Mouse (Mus musculus) erythroblast, embryonic 14.5 days (primary cell): ENCODE data around the gene Patj. TPM values are rescaled to one million over a fixed set of nuclear protein-coding genes. Genes with fewer than 3 reads are reported as not detected.

Experiments used
- H3K27me3 ChIP-seq: 2 replicates; pipeline ENCODE4 v1.6.1; 2012; ENCODE audit warnings: inconsistent platforms; ENCODE audit not compliant: control insufficient read depth
- H3K36me3 ChIP-seq: 2 replicates; pipeline ENCODE4 v1.6.1; 2012; ENCODE audit warnings: mild to moderate bottlenecking, inconsistent platforms; ENCODE audit not compliant: control insufficient read depth
- H3K4me1 ChIP-seq: 2 replicates; pipeline ENCODE4 v1.6.1; 2012; ENCODE audit warnings: inconsistent platforms; ENCODE audit not compliant: control insufficient read depth
- H3K4me3 ChIP-seq: replicated peaks from 2 replicates; pipeline ENCODE3; 2012; ENCODE audit warnings: moderate library complexity, mild to moderate bottlenecking, inconsistent platforms
- H3K9me3 ChIP-seq: 2 replicates; pipeline ENCODE4 v1.6.1; 2012; ENCODE audit warnings: low read length, inconsistent platforms, mixed read lengths; ENCODE audit not compliant: control insufficient read depth
- GATA1 ChIP-seq: IDR thresholded peaks from 2 replicates; pipeline ENCODE4 v1.6.1; 2012; ENCODE audit warnings: low read length, inconsistent platforms, mixed read lengths
- TAL1 ChIP-seq: IDR thresholded peaks from 3 replicates; pipeline ENCODE4 v1.6.1; 2012; ENCODE audit warnings: low read length, inconsistent platforms, mixed read lengths
- polyA plus RNA-seq: library from polyadenylated mRNA; stranded (reverse); fragments of >175 nt; gene quantifications from 2 replicates; pipeline ENCODE4 v1.2.3, GENCODE M21; 2012

Patj gene
- polyA plus RNA-seq, 1 experiment = not detected

DNA sequence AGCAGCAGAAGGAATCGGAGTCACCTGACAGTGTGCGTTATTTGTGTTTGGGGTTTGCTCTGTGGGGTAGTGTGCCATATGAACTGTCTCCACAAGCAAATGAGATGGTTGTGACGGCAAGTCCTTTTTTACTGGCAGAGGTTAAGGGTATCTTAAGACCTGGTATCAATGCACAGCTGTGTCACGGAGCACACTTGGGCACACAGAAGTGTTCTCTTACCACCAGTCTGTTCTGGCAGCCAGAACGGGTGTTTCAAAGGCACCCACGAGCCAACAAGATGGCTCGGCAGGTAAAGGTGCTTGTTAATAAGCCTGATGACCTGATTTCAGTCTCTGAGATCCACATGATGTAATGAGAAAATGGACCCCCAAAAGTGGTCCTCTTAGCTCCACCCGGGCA is 243.1 kb downstream of the Patj start:
- Histone ChIP-seq H3K36me3 (no peaks in the 10 kb centered on the region), H3K27me3 (no peaks in the 10 kb centered on the region), H3K4me3 (no peak overlapping the region), H3K9me3 (peaks cover 11% of the 10 kb centered on the region), H3K4me1 (no peaks in the 10 kb centered on the region)
- TF ChIP-seq TAL1 (no peak), GATA1 (no peak)

DNA sequence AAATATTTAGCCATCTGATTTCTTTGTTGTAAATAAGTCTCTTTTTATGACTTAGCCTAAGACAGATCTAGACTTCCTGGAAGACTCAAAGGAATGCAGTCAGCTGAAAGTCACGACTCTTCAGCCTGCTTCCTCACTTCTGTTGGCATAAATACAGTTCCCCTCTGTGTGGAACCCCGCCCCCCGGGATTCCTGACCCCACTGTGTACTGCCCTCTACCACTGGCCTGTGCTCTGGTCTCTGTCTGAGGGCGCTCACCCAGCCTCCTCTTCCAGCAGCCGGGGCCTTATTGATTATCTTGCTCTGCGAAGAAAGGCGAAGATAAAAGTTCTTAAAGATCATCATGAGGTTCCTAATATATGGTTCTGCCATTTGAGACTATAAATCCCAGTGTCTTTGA is 258.1 kb downstream of the Patj start:
- Histone ChIP-seq H3K9me3 (peaks cover 2% of the 10 kb centered on the region; the same call in 1 of the 2 replicates), H3K27me3 (no peaks in the 10 kb centered on the region), H3K4me3 (no peak overlapping the region), H3K36me3 (no peaks in the 10 kb centered on the region), H3K4me1 (no peaks in the 10 kb centered on the region)
- no peak for TF ChIP-seq GATA1
- no peak for TF ChIP-seq TAL1

DNA sequence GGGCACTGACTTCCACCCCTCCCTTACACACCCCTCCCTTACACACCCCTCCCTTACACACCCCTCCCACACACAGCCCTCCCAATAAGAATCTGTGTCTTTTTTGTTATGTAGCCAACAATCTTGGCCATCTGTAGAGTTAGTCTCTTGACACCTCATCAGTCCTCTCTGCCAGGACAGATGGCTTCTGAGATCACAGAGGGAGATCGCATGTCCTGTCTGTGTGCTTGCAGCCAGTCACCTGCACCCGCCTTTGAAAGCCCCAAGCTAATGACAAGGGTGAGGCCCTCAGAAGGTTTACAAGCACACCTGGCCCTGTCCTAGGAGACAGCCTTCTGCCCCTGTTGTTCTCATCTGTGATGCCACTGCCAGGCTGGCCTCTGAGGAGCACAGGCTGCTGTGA is 258.8 kb downstream of the Patj start:
- no peaks in the 10 kb centered on the region for H3K36me3 ChIP-seq
- no peak overlapping the region for H3K4me3 ChIP-seq
- H3K4me1 ChIP-seq = no peaks in the 10 kb centered on the region
- no peaks in the 10 kb centered on the region for H3K27me3 ChIP-seq
- TF ChIP-seq GATA1 = no peak
- TF ChIP-seq TAL1 = no peak
- no peaks in the 10 kb centered on the region for H3K9me3 ChIP-seq

DNA sequence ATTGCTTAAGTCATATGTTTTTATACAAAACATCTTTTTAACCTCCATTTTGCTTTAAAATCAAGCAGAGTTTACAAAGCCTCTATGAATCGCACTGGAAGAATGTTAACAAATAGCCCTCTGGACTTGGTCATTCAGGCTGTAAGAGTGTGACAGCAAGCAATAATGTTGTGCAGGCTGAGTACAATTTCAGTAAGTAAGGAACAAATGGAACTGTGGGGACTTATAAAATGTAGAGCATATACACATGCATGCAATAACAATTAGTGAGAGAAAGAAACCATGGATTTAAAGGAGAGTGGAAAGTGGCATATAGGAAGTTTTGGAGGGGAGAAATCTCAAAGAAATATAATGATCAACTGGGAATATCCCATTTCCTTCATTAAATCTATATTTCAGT is 261.2 kb downstream of the Patj start:
- Histone ChIP-seq H3K27me3 (no peaks in the 10 kb centered on the region), H3K4me1 (no peaks in the 10 kb centered on the region), H3K36me3 (no peaks in the 10 kb centered on the region), H3K4me3 (no peak overlapping the region), H3K9me3 (no peaks in the 10 kb centered on the region)
- TF ChIP-seq TAL1 (no peak), GATA1 (no peak)

DNA sequence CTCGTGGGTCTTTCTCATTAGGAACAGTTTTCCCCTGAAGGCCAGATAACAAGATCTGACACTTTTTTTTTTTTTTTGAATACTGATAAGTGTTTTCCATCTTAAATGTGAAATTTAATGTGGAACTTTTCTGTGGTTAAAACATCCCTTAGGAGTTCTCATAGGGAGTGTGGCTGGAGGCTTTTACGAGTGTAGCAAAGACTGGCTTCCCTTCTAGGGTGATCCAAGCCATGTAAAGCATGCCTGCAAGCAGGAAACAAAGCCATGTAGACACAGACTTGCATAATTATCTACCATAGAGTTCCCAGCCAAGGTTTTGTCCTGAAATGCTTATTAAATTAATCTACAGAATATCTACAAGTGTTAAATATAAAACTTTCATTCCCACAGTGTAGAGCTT is 263.4 kb downstream of the Patj start:
- no peaks in the 10 kb centered on the region for H3K4me1 ChIP-seq
- no peaks in the 10 kb centered on the region for H3K36me3 ChIP-seq
- H3K9me3 ChIP-seq = peaks cover 7% of the 10 kb centered on the region
- H3K27me3 ChIP-seq = no peaks in the 10 kb centered on the region
- TF ChIP-seq GATA1 (no peak), TAL1 (no peak)
- no peak overlapping the region for H3K4me3 ChIP-seq

DNA sequence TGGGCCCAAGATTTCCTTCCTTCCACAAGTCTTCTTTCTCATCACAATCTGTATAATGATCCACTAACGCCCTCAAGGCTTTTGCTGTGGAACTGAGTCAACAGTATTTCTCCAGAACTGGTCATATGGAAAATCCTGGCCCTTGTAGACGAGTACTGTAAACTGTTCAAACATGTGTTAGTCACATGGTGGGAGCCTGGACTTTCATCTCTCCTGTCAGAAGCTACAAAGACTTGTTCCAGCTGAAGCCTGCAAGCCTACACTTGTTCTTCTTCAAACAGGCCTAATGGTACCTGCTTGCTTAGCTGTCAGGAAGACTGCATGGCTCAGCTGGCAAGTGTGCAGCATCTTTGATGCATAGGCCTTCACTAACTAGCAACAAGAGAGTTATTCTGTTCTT is 264.9 kb downstream of the Patj start:
- H3K4me1 ChIP-seq = no peaks in the 10 kb centered on the region
- no peaks in the 10 kb centered on the region for H3K27me3 ChIP-seq
- peaks cover 11% of the 10 kb centered on the region for H3K9me3 ChIP-seq
- H3K36me3 ChIP-seq = no peaks in the 10 kb centered on the region
- no peak for TF ChIP-seq GATA1
- no peak for TF ChIP-seq TAL1
- no peak overlapping the region for H3K4me3 ChIP-seq

DNA sequence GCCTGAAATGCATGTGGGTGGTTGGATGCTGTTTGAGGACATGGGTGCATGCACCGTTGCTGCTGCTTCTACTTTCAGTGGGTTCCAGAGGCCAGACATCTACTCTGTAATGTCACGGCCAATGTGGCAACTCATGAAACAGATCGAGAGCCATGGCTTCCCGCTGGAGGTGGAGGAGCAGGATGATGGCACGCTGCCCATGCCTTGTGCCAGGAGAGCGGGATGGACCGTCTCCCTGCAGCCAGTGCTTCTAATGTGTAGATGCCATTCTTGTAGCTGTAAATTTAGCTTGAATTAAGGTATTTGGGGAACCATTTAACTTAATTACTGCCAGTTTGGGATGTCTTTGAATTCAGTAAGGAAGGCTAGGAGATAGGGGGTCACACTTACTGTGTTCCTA is 270.3 kb downstream of the Patj start:
- H3K4me3 ChIP-seq = no peak overlapping the region
- no peak for TF ChIP-seq GATA1
- TF ChIP-seq TAL1 = no peak
- no peaks in the 10 kb centered on the region for H3K36me3 ChIP-seq
- H3K9me3 ChIP-seq = peaks cover 12% of the 10 kb centered on the region
- no peaks in the 10 kb centered on the region for H3K27me3 ChIP-seq
- no peaks in the 10 kb centered on the region for H3K4me1 ChIP-seq

DNA sequence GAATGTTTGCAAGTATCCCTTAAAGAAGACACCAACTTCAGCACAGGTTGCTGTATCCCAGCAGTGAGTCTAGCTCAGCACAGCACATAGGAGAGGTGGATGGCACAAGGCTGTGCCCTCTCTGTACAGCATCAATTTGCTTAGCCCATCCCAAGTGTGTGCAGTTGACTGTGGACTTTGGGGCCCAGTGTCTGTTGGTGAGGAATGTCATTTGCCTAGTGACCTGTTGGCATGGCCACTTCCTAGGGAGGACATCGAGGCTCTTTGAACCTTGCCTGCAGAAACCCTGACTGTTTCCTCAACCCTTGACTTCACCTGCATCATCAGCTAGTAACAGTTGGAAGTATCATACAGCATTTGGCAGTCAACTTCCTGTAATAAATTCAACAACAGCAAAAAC is 270.9 kb downstream of the Patj start:
- Histone ChIP-seq H3K4me3 (no peak overlapping the region), H3K9me3 (peaks cover 12% of the 10 kb centered on the region), H3K4me1 (no peaks in the 10 kb centered on the region), H3K36me3 (no peaks in the 10 kb centered on the region), H3K27me3 (no peaks in the 10 kb centered on the region)
- TF ChIP-seq TAL1 = no peak

DNA sequence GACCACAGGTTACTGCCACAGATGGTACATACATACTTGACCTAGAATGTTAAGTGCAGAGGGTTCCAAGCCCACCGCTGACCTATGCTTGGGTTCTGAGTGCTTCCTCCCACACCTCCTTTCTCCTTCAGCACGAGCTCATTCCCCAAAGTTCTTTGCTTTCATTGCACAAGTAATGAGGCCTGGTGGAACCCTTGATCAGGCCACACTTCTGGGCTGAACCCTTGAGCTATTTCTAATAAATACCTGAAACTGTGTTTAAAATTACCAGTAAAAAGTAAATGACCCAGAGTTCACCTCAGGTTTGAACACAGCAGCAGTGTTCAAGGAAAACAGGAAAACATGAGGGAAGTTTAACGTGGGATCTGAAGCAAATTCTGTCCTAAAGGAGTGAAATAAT is 271.4 kb downstream of the Patj start:
- no peaks in the 10 kb centered on the region for H3K27me3 ChIP-seq
- no peaks in the 10 kb centered on the region for H3K4me1 ChIP-seq
- no peaks in the 10 kb centered on the region for H3K36me3 ChIP-seq
- no peak overlapping the region for H3K4me3 ChIP-seq
- TF ChIP-seq GATA1 = no peak
- no peak for TF ChIP-seq TAL1
- peaks cover 12% of the 10 kb centered on the region for H3K9me3 ChIP-seq

DNA sequence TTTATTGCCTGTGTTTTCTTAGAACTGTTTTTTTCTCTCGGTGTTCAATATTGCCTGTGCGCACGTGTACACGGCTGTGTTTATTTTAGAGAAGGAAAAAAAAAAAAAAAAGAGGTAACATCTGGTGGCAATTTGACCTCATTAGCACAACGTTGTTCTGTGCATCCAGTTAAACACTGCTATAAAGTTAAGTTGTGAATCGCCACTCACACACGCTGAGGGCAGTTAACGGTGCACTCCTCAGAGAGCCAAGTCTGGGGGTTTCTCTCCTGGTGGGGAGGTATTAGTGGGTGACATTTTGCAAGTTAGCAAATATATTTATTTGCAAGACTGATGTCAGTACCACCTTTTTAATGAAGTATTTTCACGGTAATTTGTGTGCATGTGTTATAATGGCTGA is 281.9 kb downstream of the Patj start:
- TF ChIP-seq TAL1 = no peak
- no peak for TF ChIP-seq GATA1
- no peaks in the 10 kb centered on the region for H3K27me3 ChIP-seq
- H3K36me3 ChIP-seq = no peaks in the 10 kb centered on the region

More for the DNA sequence above, 281.9 kb downstream of the Patj start:
- no peaks in the 10 kb centered on the region for H3K9me3 ChIP-seq
- no peaks in the 10 kb centered on the region for H3K4me1 ChIP-seq
- H3K4me3 ChIP-seq = no peak overlapping the region
